Mouse (Mus musculus) heart, embryonic 13.5 days (tissue): ENCODE data around the gene Fam13c. TPM values are rescaled to one million over a fixed set of nuclear protein-coding genes. Genes with fewer than 3 reads are reported as not detected.

Experiments used
- ATAC-seq: fragments of 200-750 bp; cut with Nextera tagmentation; 2 replicates; pipeline ENCODE4 v1.8.0; 2017; ENCODE audit warnings: moderate TSS enrichment; ENCODE audit not compliant: insufficient number of reproducible peaks, low FRiP score, low TSS enrichment; ENCODE audit errors: extremely low read depth
- H3K27ac ChIP-seq: fragments of 300-500 bp; sonication (generic); replicated peaks from 2 replicates; pipeline ENCODE4 v1.5.1; 2015; ENCODE audit warnings: moderate library complexity, mild to moderate bottlenecking, inconsistent platforms
- H3K27me3 ChIP-seq: fragments of 300-500 bp; sonication (generic); replicated peaks from 2 replicates; pipeline ENCODE4 v1.6.1; 2015; ENCODE audit warnings: mild to moderate bottlenecking, inconsistent platforms
- H3K36me3 ChIP-seq: fragments of 300-500 bp; sonication (generic); 2 replicates; pipeline ENCODE4 v1.6.1; 2015; ENCODE audit warnings: mild to moderate bottlenecking, inconsistent platforms
- H3K4me1 ChIP-seq: fragments of 300-500 bp; sonication (generic); 2 replicates; pipeline ENCODE4 v1.6.1; 2015; ENCODE audit warnings: inconsistent platforms
- H3K4me2 ChIP-seq: fragments of 300-500 bp; sonication (generic); 2 replicates; pipeline ENCODE4 v1.6.1; 2015; ENCODE audit warnings: inconsistent platforms, mild to moderate bottlenecking, moderate library complexity
- H3K4me3 ChIP-seq: fragments of 300-500 bp; sonication (generic); 2 replicates; pipeline ENCODE4 v1.5.1; 2015; ENCODE audit warnings: moderate library complexity, mild to moderate bottlenecking, inconsistent platforms
- H3K9ac ChIP-seq: fragments of 300-500 bp; sonication (generic); 2 replicates; pipeline ENCODE4 v1.6.1; 2015; ENCODE audit warnings: inconsistent platforms, mild to moderate bottlenecking, moderate library complexity
- H3K9me3 ChIP-seq: fragments of 300-500 bp; sonication (generic); 2 replicates; pipeline ENCODE4 v1.6.1; 2016; ENCODE audit warnings: inconsistent platforms
- WGBS: fragments of 180-500 bp; shearing (Covaris S2); methylation state at CpG from one replicate; pipeline ENCODE4 v1.1.7; 2015; ENCODE audit warnings: mixed read lengths; 5-methylcytosine and 5-hydroxymethylcytosine counted together
- polyA plus RNA-seq: library from polyadenylated mRNA; unstranded; fragments of >200 nt; fragmentation: Nextera tagmentation; extraction: Ambion mirVana; gene quantifications from 2 replicates; pipeline ENCODE4 v1.2.1, GENCODE M21; 2015

Gene Fam13c
- polyA plus RNA-seq, 1 experiment from 2014 or later, result 9.5 TPM

DNA sequence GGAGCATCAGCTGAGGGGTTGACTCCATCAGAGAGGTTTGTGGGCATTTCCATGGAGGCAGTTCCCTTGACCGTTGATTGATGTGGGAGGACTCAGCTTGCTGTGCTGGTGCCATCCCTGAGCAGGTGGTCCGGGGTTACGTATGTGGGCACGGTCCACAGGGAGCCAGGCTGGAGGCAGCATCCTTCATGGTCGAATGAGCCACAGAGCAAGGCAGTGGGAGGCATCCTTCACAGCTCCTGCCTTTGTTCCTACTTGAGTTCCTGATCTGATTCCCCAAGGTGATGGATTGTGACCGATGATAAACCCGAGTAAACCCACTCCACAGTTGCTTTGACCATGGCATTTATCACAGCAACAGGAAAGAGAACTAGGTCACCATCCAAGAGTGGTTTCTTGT, 25.4 kb downstream of the Fam13c start:
- Histone ChIP-seq H3K9me3 (no peaks in the 10 kb centered on the region), H3K36me3 (peaks cover 31% of the 10 kb centered on the region), H3K4me2 (no peak overlapping the region), H3K27me3 (no peaks in the 10 kb centered on the region), H3K9ac (no peak overlapping the region), H3K4me1 (peaks cover 4% of the 10 kb centered on the region), H3K4me3 (no peak overlapping the region), H3K27ac (no peak overlapping the region)
- no peak for ATAC-seq
- WGBS, result 84% methylated on average over 7 of the region's 7 CpGs

DNA sequence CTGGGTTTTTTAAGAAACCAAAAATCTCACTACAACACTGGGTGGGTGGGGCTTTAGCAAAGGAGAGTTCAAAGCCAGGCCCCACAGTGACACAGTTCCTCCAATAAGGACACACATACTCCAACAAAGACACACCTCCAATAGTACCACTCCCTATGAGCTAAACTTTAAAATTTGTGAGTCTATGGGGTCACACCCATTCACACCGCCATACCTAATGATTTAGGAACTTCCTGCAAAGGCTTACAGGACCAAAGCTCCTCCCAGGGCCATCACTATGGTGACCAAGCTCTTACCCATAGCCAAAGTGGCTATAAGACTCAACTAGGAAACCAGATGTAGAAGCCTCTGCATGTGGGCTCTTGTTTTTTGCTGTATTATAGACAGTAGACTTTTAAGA, 30.6 kb downstream of the Fam13c start:
- Histone ChIP-seq H3K4me1 (peaks cover 8% of the 10 kb centered on the region), H3K27ac (peak overlapping the region; percentile 48; the same call in 1 of the 2 replicates), H3K9me3 (peaks cover 17% of the 10 kb centered on the region), H3K4me3 (no peak overlapping the region), H3K9ac (no peak overlapping the region), H3K27me3 (no peaks in the 10 kb centered on the region), H3K36me3 (peaks cover 39% of the 10 kb centered on the region), H3K4me2 (no peak overlapping the region)
- WGBS, result 69% methylated on average over 1 of the region's 1 CpGs
- no peak for ATAC-seq

DNA sequence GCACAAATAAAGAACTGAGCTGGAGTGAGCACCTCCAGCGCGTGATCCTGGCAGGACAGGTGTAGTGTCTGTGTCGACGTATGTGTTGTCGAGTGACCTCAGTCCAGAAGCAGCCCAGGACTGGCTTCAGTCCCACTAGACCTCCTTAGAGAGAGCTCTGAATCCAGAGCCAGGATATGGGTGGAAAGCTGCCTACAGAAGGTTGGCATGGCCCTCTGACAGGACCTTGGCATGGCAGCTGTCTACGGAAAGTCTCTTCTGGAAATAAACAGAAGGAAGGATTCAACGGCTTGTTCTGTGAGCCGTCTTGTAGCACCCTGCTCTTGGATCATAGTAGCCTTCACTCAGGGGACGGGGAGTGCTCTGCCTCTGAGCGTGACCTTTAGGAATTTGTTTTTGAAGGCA, 37.5 kb downstream of the Fam13c start:
- H3K27me3 ChIP-seq, result no peaks in the 10 kb centered on the region
- H3K27ac ChIP-seq, result no peak overlapping the region
- H3K4me2 ChIP-seq, result no peak overlapping the region
- no peak; the same call in 1 of the 2 replicates for ATAC-seq
- no peak overlapping the region for H3K4me3 ChIP-seq
- no peak overlapping the region for H3K9ac ChIP-seq
- WGBS, result 86% methylated on average over 10 of the region's 10 CpGs
- H3K9me3 ChIP-seq, result peaks cover 17% of the 10 kb centered on the region
- peaks cover 64% of the 10 kb centered on the region for H3K36me3 ChIP-seq
- no peaks in the 10 kb centered on the region for H3K4me1 ChIP-seq

DNA sequence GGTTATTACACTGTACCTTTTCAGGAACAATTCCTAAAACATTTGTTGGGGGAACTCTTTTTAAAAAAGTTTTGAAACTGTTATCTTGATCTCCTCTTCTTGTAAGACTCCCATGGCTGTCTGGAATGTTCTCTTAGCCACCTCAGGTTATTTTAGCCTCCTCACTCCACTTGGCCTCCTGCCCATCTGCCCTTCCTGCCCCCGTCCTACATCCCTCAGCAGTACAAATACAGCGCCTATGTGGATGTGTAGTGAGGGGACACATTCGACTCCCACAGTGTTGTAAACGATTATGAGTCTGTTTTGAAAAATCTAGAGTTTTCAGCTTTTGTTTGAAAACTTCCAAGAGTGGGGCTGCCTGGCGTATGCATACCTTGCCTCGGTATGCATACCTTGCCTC, 43.5 kb downstream of the Fam13c start:
- 54% methylated on average over 6 of the region's 6 CpGs for WGBS
- H3K4me2 ChIP-seq, result no peak overlapping the region
- H3K36me3 ChIP-seq, result peaks cover 20% of the 10 kb centered on the region
- H3K4me1 ChIP-seq, result peaks cover 7% of the 10 kb centered on the region
- no peaks in the 10 kb centered on the region for H3K9me3 ChIP-seq
- H3K4me3 ChIP-seq, result no peak overlapping the region
- H3K27ac ChIP-seq, result no peak overlapping the region
- H3K27me3 ChIP-seq, result no peaks in the 10 kb centered on the region
- no peak for ATAC-seq
- H3K9ac ChIP-seq, result no peak overlapping the region

DNA sequence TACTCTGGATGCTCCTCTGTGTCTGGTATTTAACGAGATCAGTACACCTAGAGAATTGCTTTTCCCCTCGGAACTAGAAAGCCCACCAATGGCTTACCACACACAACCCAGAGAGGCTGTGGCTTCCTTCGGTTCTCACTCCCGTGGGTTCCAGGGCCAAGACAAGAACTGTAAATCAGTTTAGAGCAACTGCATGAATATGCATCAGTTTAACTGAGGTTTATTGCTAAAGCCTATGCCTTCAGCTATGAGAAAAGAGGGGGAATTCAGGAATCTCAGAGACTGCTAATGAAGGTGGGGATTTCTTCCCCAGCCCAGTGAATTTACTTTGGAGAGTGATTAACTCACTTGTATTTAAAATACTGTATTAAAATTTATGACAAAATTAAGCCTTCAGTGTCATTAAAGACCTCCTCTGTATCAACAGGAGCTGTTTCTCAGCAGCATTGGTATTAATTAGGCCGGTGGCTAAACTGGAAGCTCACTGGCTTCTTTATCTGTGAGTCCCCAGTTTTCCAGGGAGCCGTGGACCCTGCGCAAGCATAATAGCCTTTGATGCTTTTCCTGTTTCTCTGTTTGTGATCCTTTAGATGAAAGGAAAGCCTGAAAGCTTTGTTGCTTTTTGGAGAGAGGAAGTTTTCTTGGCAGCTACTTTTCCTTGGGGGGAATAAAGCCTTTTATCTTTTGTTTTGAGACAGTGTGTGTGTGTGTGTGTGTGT, 44.4 kb downstream of the Fam13c start:
- H3K4me2 ChIP-seq, result no peak overlapping the region
- H3K27me3 ChIP-seq, result no peaks in the 10 kb centered on the region
- WGBS, result 47% methylated on average over 7 of the region's 7 CpGs
- H3K9me3 ChIP-seq, result no peaks in the 10 kb centered on the region
- peaks cover 7% of the 10 kb centered on the region for H3K4me1 ChIP-seq
- H3K36me3 ChIP-seq, result peaks cover 11% of the 10 kb centered on the region
- no peak overlapping the region for H3K9ac ChIP-seq
- no peak overlapping the region for H3K4me3 ChIP-seq
- no peak for ATAC-seq
- no peak overlapping the region; the same call in 1 of the 2 replicates for H3K27ac ChIP-seq

DNA sequence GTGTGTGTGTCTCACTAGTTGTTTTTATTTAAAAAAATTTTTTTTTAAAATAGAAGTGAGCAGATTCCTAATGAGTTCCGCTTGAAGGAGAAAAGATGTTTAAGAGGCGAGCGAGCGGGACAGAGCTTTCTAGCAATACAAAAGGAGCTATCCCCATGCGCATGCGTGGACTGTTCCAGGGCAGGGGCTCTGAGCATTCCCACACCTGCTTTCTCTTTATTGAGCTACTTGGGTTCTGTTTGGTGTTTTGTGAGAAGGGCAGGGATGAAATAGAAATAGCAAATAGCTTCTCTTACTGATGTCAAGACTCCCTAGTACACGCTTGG, 45.0 kb downstream of the Fam13c start:
- no peaks in the 10 kb centered on the region for H3K9me3 ChIP-seq
- peaks cover 7% of the 10 kb centered on the region for H3K4me1 ChIP-seq
- no peak for ATAC-seq
- H3K9ac ChIP-seq, result no peak overlapping the region
- H3K4me2 ChIP-seq, result no peak overlapping the region
- peaks cover 11% of the 10 kb centered on the region for H3K36me3 ChIP-seq
- no peaks in the 10 kb centered on the region for H3K27me3 ChIP-seq
- WGBS, result 57% methylated on average over 7 of the region's 7 CpGs
- no peak overlapping the region for H3K4me3 ChIP-seq
- no peak overlapping the region for H3K27ac ChIP-seq

DNA sequence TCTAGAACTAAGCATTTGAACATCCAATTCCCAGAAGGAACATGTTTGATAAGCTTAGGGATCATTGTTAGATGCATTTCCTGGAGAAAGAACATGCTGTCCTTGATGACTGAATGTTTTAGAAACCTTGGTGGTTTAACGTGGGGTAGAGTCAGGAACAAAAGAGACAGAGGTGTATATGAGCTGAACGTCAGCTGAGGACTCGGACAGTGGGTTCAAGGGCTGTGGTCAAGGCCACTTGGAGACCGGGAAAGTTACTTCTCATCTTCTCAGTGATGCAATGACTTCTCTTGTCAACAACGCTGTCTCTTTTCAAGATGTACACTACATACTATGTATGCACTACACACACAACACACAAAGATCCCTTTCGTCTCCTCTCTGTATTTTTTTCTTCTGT, 46.4 kb downstream of the Fam13c start:
- ATAC-seq, result no peak

DNA sequence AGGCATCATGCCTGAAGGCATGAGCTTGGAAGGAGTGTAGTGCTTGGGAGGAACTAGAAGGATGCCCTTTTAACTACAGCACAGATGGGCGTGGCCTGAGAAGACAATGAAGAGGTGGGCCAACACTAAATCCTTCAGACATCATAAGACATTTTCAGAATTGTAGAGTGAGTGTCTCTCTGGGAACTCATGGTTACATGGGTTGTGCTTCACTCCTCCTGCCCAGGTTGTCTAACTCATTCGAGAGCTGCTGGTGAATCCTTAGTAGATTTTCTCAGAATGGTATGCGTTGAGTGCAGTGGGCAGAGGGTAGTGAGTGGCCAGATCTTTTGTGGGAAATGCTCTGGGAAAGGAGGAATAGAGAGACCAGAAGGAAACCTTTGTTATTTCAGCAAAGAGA, 53.6 kb downstream of the Fam13c start:
- Histone ChIP-seq H3K4me2 (no peak overlapping the region; the same call in 1 of the 2 replicates), H3K4me1 (peaks cover 19% of the 10 kb centered on the region), H3K36me3 (no peaks in the 10 kb centered on the region), H3K9ac (no peak overlapping the region), H3K27ac (peak overlapping the region; percentile 71), H3K4me3 (no peak overlapping the region), H3K27me3 (no peaks in the 10 kb centered on the region), H3K9me3 (no peaks in the 10 kb centered on the region)
- WGBS, result 53% methylated on average over 3 of the region's 3 CpGs
- no peak for ATAC-seq

More for the DNA sequence above, 46.4 kb downstream of the Fam13c start:
- Histone ChIP-seq H3K27ac (no peak overlapping the region), H3K27me3 (no peaks in the 10 kb centered on the region), H3K4me2 (no peak overlapping the region), H3K36me3 (peaks cover 6% of the 10 kb centered on the region; the same call in 1 of the 2 replicates), H3K9ac (no peak overlapping the region), H3K4me3 (no peak overlapping the region), H3K4me1 (peaks cover 7% of the 10 kb centered on the region), H3K9me3 (no peaks in the 10 kb centered on the region)
- WGBS, result 76% methylated on average over 6 of the region's 6 CpGs

DNA sequence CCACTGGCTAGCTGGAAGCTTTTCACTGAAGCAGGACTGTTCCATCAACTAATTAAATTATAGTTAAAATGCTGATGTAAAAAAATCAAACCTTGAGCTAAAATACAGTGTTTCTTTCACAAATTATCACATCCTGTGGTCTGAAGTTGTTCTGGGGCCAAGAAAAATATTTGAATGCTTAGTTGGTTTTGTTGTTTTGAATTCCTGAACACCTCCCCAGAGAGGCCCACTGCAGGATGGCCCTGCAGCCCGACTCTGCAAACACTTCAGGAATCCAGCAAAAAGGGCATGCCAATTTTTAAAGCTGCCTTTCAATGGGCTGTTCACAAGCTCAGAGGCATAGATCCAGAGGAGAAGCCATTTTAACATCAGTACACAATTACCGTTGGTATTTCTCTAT, 54.2 kb downstream of the Fam13c start:
- no peaks in the 10 kb centered on the region for H3K36me3 ChIP-seq
- H3K9me3 ChIP-seq, result no peaks in the 10 kb centered on the region
- WGBS, result 44% methylated on average over 2 of the region's 2 CpGs
- no peak overlapping the region for H3K9ac ChIP-seq
- H3K27me3 ChIP-seq, result no peaks in the 10 kb centered on the region
- no peak for ATAC-seq
- no peak overlapping the region; the same call in 1 of the 2 replicates for H3K4me2 ChIP-seq
- peak overlapping the region; percentile 71 for H3K27ac ChIP-seq
- no peak overlapping the region for H3K4me3 ChIP-seq
- peaks cover 19% of the 10 kb centered on the region for H3K4me1 ChIP-seq

DNA sequence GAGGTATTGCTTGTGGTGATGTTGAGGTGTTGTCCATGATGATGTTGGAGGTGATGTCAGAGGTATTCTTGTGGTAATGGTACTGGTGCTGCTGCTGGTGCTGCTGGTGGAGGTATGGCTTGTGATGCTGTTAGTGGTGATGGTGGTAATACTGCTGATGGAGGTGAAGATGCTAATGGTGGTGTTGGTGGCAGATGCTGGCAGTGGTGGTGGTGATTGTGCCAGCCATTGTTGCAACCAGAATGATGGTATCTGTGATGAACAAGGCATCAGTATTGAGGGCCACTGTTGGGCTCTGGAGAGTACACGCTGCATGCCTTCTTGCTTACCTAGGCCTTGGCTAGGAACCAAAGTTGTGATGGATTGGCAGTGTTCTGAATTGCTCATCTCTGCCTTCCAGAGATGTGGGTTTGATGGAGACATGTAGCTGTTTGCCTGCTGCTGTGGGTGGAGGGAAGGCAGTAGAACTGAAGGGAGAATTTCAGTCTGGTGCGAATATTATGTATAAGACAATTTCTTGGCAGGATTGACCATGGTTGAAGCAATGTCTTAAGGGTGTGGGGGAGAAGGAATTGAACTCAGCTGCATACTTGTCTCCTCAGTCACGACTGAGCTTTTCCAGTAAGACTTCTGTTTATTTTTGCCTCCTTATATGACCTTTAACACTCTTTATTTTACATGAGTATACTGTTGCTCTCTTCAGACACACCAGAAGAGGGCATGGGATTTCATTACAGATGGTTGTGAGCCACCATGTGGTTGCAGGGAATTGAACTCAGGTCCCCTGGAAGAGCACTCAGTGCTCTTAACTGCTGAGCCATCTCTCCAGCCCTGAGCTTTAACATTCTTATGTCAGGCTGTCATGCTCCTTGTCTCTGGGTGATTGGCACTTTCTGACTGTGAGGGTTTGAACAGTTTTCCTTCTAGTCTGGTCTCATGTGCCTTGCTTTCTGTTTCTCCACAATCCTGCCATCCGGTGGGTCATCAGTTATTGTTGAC, 55.1 kb downstream of the Fam13c start:
- no peaks in the 10 kb centered on the region for H3K9me3 ChIP-seq
- 62% methylated on average over 4 of the region's 4 CpGs for WGBS
- H3K27ac ChIP-seq, result peak overlapping the region; percentile 71
- H3K4me1 ChIP-seq, result peaks cover 19% of the 10 kb centered on the region
- no peak overlapping the region for H3K4me3 ChIP-seq
- ATAC-seq, result no peak
- H3K36me3 ChIP-seq, result no peaks in the 10 kb centered on the region
- H3K4me2 ChIP-seq, result no peak overlapping the region
- H3K27me3 ChIP-seq, result no peaks in the 10 kb centered on the region
- H3K9ac ChIP-seq, result no peak overlapping the region

DNA sequence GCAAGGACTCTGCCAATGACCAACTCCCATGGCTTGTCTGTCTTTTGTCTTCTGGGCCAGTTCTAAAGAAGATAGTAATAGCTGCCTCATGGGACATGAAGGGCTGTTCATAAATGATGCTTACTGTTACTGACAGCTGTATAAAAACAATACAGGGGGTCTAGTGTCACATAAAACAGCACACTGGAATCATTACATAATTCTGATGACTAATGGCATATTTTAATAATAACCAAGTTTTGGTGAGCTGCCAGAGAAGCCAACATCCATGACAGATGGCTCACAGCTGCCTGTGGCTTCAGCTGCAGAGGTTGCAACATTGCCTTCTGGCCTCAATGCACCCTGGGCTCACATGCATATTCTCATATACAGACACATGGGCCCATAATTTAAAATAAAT, 56.7 kb downstream of the Fam13c start:
- 0 out of 2 replicates have a peak, but pooled peaks cover under 1% of the 10 kb centered on the region for H3K9me3 ChIP-seq
- H3K27ac ChIP-seq, result no peak overlapping the region
- no peak overlapping the region for H3K9ac ChIP-seq
- H3K4me2 ChIP-seq, result no peak overlapping the region
- H3K4me1 ChIP-seq, result peaks cover 19% of the 10 kb centered on the region
- H3K4me3 ChIP-seq, result no peak overlapping the region
- H3K27me3 ChIP-seq, result no peaks in the 10 kb centered on the region
- no peak for ATAC-seq
- H3K36me3 ChIP-seq, result peaks cover 2% of the 10 kb centered on the region; the same call in 1 of the 2 replicates
